Mouse (Mus musculus) natural killer cell, adult 2 months (primary cell): ENCODE measurements around the gene Pdhb.
"Not testable (repeated sequence)": the region's sequence is repeated elsewhere in the genome, so short reads cannot be mapped to it uniquely, and the experiment has no call there.

Source experiments
- DNase-seq, 2 experiments: peaks; one replicate each; pipeline ENCODE4 v3.0.0; 2022; ENCODE audit warnings: low spot score in 2 of 2

Pdhb gene

DNA sequence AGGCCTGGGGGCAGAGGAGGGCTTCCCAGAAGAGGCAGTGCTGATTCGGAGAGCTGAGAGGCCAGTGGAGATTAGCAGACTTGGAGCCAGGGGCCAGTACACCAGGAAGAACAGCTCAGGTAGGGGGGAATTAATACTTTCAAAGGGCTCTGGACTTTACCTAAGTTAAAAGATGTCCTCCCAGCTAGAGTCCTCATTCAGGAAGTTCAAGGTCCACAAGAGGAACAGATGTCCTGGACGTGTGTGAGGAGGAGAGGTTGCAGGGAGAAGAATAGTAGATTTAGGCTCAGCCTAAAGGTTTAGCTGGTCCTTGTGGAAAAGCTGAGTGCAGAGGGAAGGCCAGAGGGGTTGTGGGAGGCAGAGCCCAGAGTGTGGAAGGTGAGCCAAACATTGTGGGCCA, 38.6 kb downstream of the Pdhb start:
- DNase-seq = no peak

- peak in 1 of 2 experiments; percentile 14 for DNase-seq
Measured at GRCm38 (mm10) chr14:8132789-8133188, 40.0 kb downstream of the Pdhb start.

DNA sequence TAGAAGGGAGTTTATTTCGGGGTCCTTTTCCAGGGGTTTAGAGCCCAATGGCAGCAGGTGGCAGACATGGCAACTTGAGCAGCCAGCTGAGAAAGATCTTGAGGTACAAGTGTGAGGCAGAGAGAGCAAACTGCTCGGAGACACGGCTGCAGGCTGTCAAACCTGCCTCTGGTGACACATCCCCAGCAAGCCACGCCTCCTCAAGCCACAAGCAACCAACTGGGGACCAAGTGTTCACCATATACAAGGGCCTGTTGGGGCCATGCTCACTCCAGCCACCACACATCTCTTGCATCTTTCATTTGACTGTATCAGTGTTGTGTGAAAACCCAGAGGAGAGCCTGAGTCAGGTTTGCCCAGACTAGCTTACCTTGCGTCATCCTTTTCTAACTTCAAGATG, 44.9 kb downstream of the Pdhb start:
- peak; percentile 32 to 56 for DNase-seq

DNA sequence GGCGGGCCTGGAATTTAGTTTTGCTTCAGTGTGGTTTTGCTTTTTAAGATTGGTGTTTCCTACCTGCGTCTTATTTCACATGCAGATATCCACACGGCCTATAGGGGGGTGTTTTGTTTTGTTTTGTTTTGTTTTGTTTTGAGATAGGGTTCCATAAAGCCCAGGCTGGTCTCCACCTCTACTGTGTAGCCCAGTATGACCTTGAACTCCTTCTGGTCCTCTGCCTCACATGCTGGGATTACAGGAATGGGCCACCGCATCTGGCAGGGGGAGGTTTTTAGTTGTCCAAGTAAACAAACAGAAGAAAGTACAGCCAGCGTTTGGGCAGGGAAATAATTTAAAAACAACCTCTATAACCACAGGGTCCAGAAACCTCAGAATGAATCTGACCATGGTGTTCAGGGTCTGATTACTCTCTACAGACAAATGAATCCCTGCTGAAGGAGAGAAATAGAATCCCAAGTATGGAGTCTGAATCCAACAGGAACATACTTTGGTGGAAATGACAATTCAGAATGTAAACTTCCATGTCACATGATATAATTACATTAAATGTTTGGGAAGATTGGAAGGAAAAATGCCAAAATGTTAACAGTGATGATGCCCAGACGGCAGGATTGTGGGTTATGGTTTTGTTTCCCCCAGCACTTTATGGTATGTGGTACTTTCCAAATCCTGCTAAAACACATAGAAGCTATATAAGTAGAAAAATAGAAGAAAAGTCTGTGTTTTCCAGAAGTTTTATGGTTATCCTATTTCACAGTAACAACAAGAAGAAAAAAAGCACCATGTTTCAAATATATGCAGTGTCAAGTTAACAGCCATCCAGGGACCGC, 48.6 kb downstream of the Pdhb start:
- no peak for DNase-seq

DNA sequence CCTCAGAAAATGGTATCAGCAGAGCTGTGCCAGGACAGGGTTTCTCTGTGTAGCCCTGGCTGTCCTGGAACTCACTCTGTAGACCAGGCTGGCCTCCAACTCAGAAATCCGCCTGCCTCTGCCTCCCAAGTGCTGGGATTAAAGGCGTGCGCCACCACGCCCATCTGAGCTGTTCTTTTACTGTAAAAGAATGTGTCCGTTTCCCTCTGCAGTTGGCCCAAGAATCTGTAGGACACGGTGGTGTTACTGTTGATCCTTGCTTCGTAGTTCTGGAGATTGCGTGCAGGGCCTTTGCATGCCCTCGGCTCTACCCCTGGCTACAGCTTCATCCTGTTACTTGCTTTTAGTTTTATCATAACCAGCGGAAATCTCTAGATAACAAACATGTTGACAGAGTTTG, 49.2 kb downstream of the Pdhb start:
- not testable (repeated sequence) for DNase-seq

DNA sequence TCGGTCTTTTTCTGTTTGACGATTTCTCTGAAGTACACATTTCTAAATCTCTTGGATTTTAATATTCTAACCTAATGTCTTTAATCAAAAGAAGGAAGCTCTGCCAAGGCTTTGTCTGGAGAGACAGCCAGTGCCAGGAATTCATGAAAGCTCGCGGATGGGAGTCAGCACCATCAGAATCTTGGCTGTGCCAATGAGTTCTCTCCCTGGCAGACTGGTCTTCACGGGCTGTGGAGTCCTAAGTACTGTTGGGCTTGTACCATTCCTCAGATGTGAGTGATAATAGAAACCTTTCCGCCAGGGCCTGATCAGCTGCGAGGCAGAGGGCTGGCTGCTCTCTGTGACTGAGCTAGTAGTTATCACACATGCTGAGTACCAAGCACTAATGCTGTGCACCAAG, 49.7 kb downstream of the Pdhb start:
- DNase-seq = no peak

DNA sequence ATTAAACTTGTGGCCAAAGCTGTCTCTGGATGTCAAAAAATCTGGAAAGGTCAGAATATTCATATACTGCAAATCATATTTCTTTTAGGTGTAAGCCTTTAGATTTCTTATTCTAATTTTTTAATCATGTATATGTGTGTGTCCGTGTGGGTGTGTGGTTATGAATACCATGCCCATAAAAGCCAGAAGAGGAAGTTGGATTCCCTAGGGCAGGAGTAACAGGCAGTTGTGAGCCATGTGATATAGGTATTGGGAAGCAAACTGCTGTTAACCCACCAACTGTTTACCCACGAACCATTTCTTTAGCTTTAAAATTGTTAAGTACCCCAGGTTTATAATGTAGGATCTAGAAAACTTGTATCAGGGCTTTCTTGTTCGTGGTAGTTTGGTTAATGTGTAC, 52.9 kb downstream of the Pdhb start:
- no peak for DNase-seq

- no peak for DNase-seq
Measured at GRCm38 (mm10) chr14:8119454-8119853, 53.4 kb downstream of the Pdhb start.

- no peak for DNase-seq
Measured at GRCm38 (mm10) chr14:8117371-8117770, 55.5 kb downstream of the Pdhb start.
